Mouse (Mus musculus) frontal cortex, postnatal 36 days (tissue): ENCODE data around the gene Vmn1r60.
"Not testable (repeated sequence)": the region's sequence is repeated elsewhere in the genome, so short reads cannot be mapped to it uniquely, and the experiment has no call there.

Source experiments
- DNase-seq, 2 experiments: peaks; one replicate each; pipeline ENCODE4 v3.0.0; 2022; ENCODE audit warnings: low spot score in 2 of 2

Vmn1r60 gene

DNA sequence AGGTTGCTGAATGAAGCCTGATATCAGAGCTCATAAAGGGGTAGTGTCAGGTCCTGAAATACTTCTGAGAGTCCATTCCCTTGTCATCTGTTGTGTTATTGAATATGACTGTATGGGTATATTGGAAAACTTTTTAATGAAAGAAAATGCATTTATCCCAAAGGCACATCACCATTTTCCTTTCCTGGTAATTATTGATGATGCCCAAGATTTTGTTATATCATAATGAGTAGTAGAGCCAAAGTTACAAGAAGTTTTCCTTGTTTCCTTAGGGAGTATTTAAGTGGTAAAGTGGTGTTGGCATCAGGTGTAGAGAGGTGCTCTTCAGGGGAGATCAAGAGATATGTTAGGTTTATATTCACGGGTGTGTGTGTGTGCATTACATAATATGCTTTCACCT lies at the start of gene Vmn1r60:
TSS of gene Vmn1r60 (minus strand) at position 101 of the 400 bp plus-strand sequence.
- DNase-seq = not testable (repeated sequence)

DNA sequence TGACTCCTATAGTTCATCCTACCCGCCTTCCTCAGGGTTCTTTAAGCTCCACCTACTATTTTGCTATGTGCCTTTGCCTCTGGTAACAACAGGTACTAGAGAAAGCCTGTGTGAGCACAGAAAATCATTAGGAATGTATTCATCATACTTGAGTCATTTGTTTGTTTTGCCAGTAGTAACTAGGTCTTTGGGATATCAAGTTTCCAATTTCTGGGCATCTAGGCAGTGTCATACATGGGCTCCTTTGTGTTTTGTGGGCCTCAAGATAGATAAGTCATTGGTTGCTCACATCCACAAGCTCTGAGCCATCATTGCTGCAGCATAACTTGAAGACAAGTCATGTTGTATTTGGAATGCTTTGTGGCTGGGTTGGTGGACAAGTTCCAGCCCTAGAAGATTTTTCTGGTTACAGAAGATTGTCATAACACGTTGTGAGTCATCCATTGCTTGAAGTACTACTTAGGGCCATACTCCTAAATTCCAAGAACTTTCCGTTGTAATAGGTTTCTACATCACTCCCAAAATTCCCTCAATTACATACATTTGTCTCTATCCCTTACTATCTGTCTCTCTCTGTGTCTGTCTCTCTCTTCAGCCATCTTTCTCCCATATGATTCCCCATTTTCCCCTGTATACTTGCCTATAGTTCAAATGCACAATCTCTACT lies 6.2 kb downstream of the Vmn1r60 start:
- DNase-seq = not testable (repeated sequence)

DNA sequence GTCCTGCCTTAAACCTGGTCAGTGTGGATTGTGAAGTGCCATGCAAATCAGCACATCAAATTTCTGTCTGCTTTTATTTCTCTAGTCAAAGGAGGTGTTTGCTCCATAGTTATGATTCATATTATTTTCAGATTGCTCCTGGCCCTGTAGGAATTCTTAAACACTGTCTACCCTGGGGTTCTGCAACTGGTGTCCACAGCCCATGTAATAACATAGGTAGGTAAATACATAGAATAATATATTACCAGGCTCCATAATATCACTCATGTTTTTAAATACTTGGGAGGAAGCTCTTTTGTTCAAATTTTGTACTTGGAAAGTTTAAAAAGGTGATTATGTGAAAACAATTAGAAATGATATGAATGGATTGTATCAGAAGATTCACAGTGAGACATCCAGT lies 53.3 kb downstream of the Vmn1r60 start, which contains the start of gene Vmn2r28:
TSS of gene Vmn2r28 (minus strand) at position 101 of the 400 bp plus-strand sequence.
- DNase-seq = not testable (repeated sequence)
